Mouse (Mus musculus): ENCODE data around the gene Popdc2. TPM values are rescaled to one million over a fixed set of nuclear protein-coding genes. Genes with fewer than 3 reads are reported as not detected.
A peak's percentile ranks its signal among the peaks of the same experiment; 100 is the strongest.

Gene Popdc2
- total and polyA plus RNA-seq, 2 experiments from 2014 or later = 0.14 to 0.39 TPM

- H3K4me1 ChIP-seq (ENCODE audit: insufficient read depth) = peaks cover 11% of the 10 kb centered on the region
- peak overlapping the region; percentile 32 for H3K4me3 ChIP-seq (ENCODE audit: low read depth, low read length)
- no peaks in the 10 kb centered on the region for H3K9me3 ChIP-seq (ENCODE audit: low read length)
- peak overlapping the region; percentile 62 for H3K4me2 ChIP-seq (ENCODE audit: low read depth)
- peak overlapping the region; percentile 69 for H3K27ac ChIP-seq (ENCODE audit: low read depth, low read length)
- peak; percentile 78 for DNase-seq
- no peaks in the 10 kb centered on the region for H3K36me3 ChIP-seq (ENCODE audit: insufficient read depth)
- peak; percentile 98 for ATAC-seq
- no peak for TF ChIP-seq CTCF (IDR thresholded peaks at IDR 0.05; ENCODE audit: low read depth)
- H3K9ac ChIP-seq = peak overlapping the region; percentile 51
- H3K27me3 ChIP-seq (ENCODE audit: insufficient read depth, low read length) = no peaks in the 10 kb centered on the region
- WGBS = 8% methylated on average over 17 of the region's 17 CpGs
Measured at GRCm38 (mm10) chr16:38399531-38400231, 37.7 kb downstream of the Popdc2 start.

GRCm38 (mm10) chr16:38400311-38400960 lies 38.4 kb downstream of the Popdc2 start:
- Histone ChIP-seq H3K4me3 (ENCODE audit: low read depth, low read length) (peak overlapping the region; percentile 32; the same call in 1 of the 2 replicates), H3K4me1 (ENCODE audit: insufficient read depth) (peaks cover 11% of the 10 kb centered on the region), H3K36me3 (ENCODE audit: insufficient read depth) (no peaks in the 10 kb centered on the region), H3K9me3 (ENCODE audit: low read length) (no peaks in the 10 kb centered on the region), H3K4me2 (ENCODE audit: low read depth) (peak overlapping the region; percentile 62), H3K27ac (ENCODE audit: low read depth, low read length) (peak overlapping the region; percentile 69), H3K9ac (peak overlapping the region; percentile 51), H3K27me3 (ENCODE audit: insufficient read depth, low read length) (no peaks in the 10 kb centered on the region)
- 71% methylated on average over 9 of the region's 9 CpGs for WGBS
- no peak for TF ChIP-seq CTCF (IDR thresholded peaks at IDR 0.05; ENCODE audit: low read depth)
- ATAC-seq (peak; percentile 12; the same call in 1 of the 2 replicates), DNase-seq (no peak)

DNA sequence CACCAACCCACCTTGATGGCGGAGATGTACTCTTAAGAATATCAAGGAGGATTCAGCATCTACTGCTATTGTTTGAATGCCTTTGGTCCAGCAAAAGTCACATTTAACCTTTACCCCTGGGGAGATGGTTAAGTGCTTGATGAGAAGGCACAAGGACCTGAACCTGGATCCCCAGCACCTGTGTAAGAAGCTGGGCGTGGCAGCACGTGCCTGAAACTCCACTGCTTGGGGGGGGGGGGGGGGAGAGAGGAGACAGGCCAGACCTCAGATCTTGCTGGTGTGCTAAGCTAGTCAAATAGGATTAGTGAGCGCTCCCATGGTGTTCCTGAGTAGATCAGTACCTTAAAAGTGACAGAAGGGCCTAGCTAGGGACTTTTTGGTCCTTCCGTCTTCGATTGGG lies 39.5 kb downstream of the Popdc2 start:
- Histone ChIP-seq H3K9ac (no peak overlapping the region), H3K9me3 (ENCODE audit: low read length) (no peaks in the 10 kb centered on the region), H3K36me3 (ENCODE audit: insufficient read depth) (no peaks in the 10 kb centered on the region), H3K4me3 (ENCODE audit: low read depth, low read length) (no peak overlapping the region), H3K27ac (ENCODE audit: low read depth, low read length) (no peak overlapping the region), H3K27me3 (ENCODE audit: insufficient read depth, low read length) (no peaks in the 10 kb centered on the region), H3K4me2 (ENCODE audit: low read depth) (no peak overlapping the region), H3K4me1 (ENCODE audit: insufficient read depth) (peaks cover 11% of the 10 kb centered on the region)
- WGBS = 75% methylated on average over 6 of the region's 6 CpGs
- TF ChIP-seq CTCF (IDR thresholded peaks at IDR 0.05; ENCODE audit: low read depth) = no peak
- ATAC-seq = no peak
- DNase-seq = no peak

DNA sequence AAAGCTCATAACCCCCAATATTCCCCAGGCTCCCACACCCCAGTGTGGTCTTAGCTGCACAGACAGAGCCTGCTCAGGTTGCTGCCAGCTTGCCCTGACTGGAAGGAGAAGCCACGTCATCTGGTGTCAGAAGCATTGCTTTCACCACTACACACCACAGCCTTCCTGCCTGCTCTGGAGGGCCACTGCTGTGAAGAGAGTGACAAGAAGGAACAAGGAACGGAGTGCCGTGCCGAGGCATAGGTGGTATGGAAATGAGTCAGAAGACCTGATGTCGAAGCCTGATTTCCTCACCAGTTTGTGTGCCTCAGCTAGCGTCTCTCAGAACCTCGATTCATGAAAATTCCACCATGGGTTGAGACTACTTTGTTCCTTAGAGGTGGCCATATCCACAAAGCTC lies 41.6 kb downstream of the Popdc2 start:
- no peak for ATAC-seq
- Histone ChIP-seq H3K4me2 (ENCODE audit: low read depth) (no peak overlapping the region), H3K9ac (no peak overlapping the region), H3K9me3 (ENCODE audit: low read length) (no peaks in the 10 kb centered on the region), H3K27me3 (ENCODE audit: insufficient read depth, low read length) (no peaks in the 10 kb centered on the region), H3K4me3 (ENCODE audit: low read depth, low read length) (no peak overlapping the region), H3K27ac (ENCODE audit: low read depth, low read length) (no peak overlapping the region), H3K4me1 (ENCODE audit: insufficient read depth) (peaks cover 11% of the 10 kb centered on the region), H3K36me3 (ENCODE audit: insufficient read depth) (no peaks in the 10 kb centered on the region)
- DNase-seq = no peak
- WGBS = 91% methylated on average over 7 of the region's 7 CpGs
- TF ChIP-seq CTCF (IDR thresholded peaks at IDR 0.05; ENCODE audit: low read depth) = no peak

GRCm38 (mm10) chr16:38406293-38406692 lies 44.3 kb downstream of the Popdc2 start:
- no peaks in the 10 kb centered on the region for H3K9me3 ChIP-seq (ENCODE audit: low read length)
- H3K4me1 ChIP-seq (ENCODE audit: insufficient read depth) = no peaks in the 10 kb centered on the region
- H3K4me2 ChIP-seq (ENCODE audit: low read depth) = no peak overlapping the region
- TF ChIP-seq CTCF (IDR thresholded peaks at IDR 0.05; ENCODE audit: low read depth) = no peak
- 81% methylated on average over 5 of the region's 5 CpGs for WGBS
- no peak overlapping the region for H3K4me3 ChIP-seq (ENCODE audit: low read depth, low read length)
- DNase-seq = no peak
- H3K36me3 ChIP-seq (ENCODE audit: insufficient read depth) = no peaks in the 10 kb centered on the region
- H3K9ac ChIP-seq = no peak overlapping the region
- no peak for ATAC-seq
- H3K27me3 ChIP-seq (ENCODE audit: insufficient read depth, low read length) = no peaks in the 10 kb centered on the region
- no peak overlapping the region for H3K27ac ChIP-seq (ENCODE audit: low read depth, low read length)

- no peak overlapping the region for H3K27ac ChIP-seq (ENCODE audit: low read depth, low read length)
- TF ChIP-seq CTCF (IDR thresholded peaks at IDR 0.05; ENCODE audit: low read depth) = no peak
- 86% methylated on average over 6 of the region's 6 CpGs for WGBS
- H3K36me3 ChIP-seq (ENCODE audit: insufficient read depth) = no peaks in the 10 kb centered on the region
- no peak for DNase-seq
- no peak overlapping the region for H3K4me2 ChIP-seq (ENCODE audit: low read depth)
- H3K9ac ChIP-seq = no peak overlapping the region
- H3K9me3 ChIP-seq (ENCODE audit: low read length) = no peaks in the 10 kb centered on the region
- no peak overlapping the region for H3K4me3 ChIP-seq (ENCODE audit: low read depth, low read length)
- H3K4me1 ChIP-seq (ENCODE audit: insufficient read depth) = no peaks in the 10 kb centered on the region
- ATAC-seq = no peak
- H3K27me3 ChIP-seq (ENCODE audit: insufficient read depth, low read length) = no peaks in the 10 kb centered on the region
Measured at GRCm38 (mm10) chr16:38406708-38407107, 44.7 kb downstream of the Popdc2 start.

- Histone ChIP-seq H3K4me1 (ENCODE audit: insufficient read depth) (no peaks in the 10 kb centered on the region), H3K27me3 (ENCODE audit: insufficient read depth, low read length) (no peaks in the 10 kb centered on the region), H3K27ac (ENCODE audit: low read depth, low read length) (no peak overlapping the region), H3K9ac (no peak overlapping the region), H3K36me3 (ENCODE audit: insufficient read depth) (no peaks in the 10 kb centered on the region), H3K9me3 (ENCODE audit: low read length) (no peaks in the 10 kb centered on the region), H3K4me3 (ENCODE audit: low read depth, low read length) (no peak overlapping the region), H3K4me2 (ENCODE audit: low read depth) (no peak overlapping the region)
- DNase-seq (no peak), ATAC-seq (no peak)
- WGBS = 41% methylated on average over 5 of the region's 5 CpGs
- TF ChIP-seq CTCF (IDR thresholded peaks at IDR 0.05; ENCODE audit: low read depth) = no peak
Measured at GRCm38 (mm10) chr16:38407584-38407983, 45.6 kb downstream of the Popdc2 start.
